Comparison of ENCODE assay signal across 27 mouse cellular contexts in genomic region chr16:4283267-4283851, GRCm38 (mm10).
"Had no signal": no experiment of that assay in that cellular context is flagged by ENCODE, and none has a peak within 500 bp of the region (broad histone marks: within the 10 kb centered on the region; RNA-seq: fewer than 3 reads in every experiment).

No protein-coding gene starts in this region.

- H3K36me3 ChIP-seq: heart, embryonic 12.5 days; hindbrain, embryonic 10.5 days; intestine, embryonic 15.5 days; limb, embryonic 15.5 days; liver, embryonic 12.5 days had no signal

- H3K27ac ChIP-seq: gastrocnemius, adult 2 months; heart, adult 2 months; hindbrain, embryonic 10.5 days; hindbrain, embryonic 12.5 days; hindbrain, embryonic 14.5 days; intestine, embryonic 15.5 days; kidney, embryonic 15.5 days; kidney, postnatal 0 days; limb, embryonic 13.5 days; limb, embryonic 15.5 days; liver, embryonic 12.5 days; liver, embryonic 14.5 days had no signal

- DNase-seq: gastrocnemius, adult 2 months; gastrocnemius, postnatal 10 days; gastrocnemius, postnatal 25 days; heart, adult 2 months; heart, postnatal 10 days; heart, postnatal 4 days; kidney, adult 18-20 months; kidney, adult 8-10 months; kidney, postnatal 14 days; kidney, postnatal 36 days; layer of hippocampus, adult 9-11 months; layer of hippocampus, postnatal 36 days; left cerebral cortex, postnatal 4 days had no signal

- ATAC-seq: hindbrain, embryonic 16.5 days; inflammation-experienced regulatory T-cells, adult 6 months; intestine, embryonic 15.5 days; intestine, postnatal 0 days; liver, embryonic 12.5 days had no signal

- H3K27me3 ChIP-seq: hindbrain, embryonic 12.5 days; intestine, embryonic 15.5 days; kidney, embryonic 15.5 days; limb, embryonic 13.5 days; limb, embryonic 15.5 days; liver, embryonic 12.5 days had no signal

- H3K4me3 ChIP-seq: gastrocnemius, adult 2 months; heart, adult 2 months; heart, embryonic 12.5 days; hindbrain, embryonic 10.5 days; hindbrain, embryonic 12.5 days; intestine, embryonic 15.5 days; kidney, embryonic 15.5 days; limb, embryonic 13.5 days; limb, embryonic 15.5 days; liver, embryonic 12.5 days had no signal

- H3K4me1 ChIP-seq: heart, embryonic 12.5 days; hindbrain, embryonic 10.5 days; hindbrain, embryonic 12.5 days; intestine, embryonic 15.5 days; kidney, embryonic 15.5 days; liver, embryonic 12.5 days had no signal

- H3K9me3 ChIP-seq: heart, embryonic 12.5 days; hindbrain, embryonic 10.5 days; hindbrain, embryonic 12.5 days; intestine, embryonic 15.5 days; kidney, embryonic 15.5 days; limb, embryonic 13.5 days; limb, embryonic 15.5 days; liver, embryonic 12.5 days had no signal
